Mouse (Mus musculus): ENCODE measurements at regions not wholly inside any gene's neighbourhood (a gene's known extent, or its start where the extent isn't known, plus 50 kb on each side); places are given as distances from the start of the nearest gene placed in this dataset.

DNA sequence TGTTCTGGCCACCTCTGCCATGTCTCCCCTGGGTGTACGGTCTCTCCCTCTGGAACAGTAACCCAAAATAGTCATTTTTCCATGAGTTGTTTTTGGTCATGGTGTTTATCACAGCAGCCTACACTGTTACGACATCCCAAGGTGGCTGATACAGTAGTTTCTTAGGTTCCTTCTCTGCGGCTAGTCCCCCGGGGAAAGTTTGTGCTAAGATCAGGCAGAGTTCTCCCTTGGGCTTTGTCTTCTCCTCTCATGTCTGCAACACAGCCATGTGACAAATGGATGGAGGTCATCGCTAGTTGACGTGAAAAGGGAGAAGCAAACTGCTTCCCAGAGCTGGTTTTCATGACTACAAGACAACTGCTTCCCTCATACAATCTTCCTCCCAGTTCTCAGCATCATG is 56.9 kb upstream of the Serp2 start:
- no peak for DNase-seq (ENCODE audit: low spot score)

- peak; percentile 75 for DNase-seq (ENCODE audit: low spot score)
These were observed 54.0 kb upstream of the Serp2 start for GRCm38 (mm10) chr14:76610429-76611378.

All from heart, adult 8-10 months (tissue).